Mouse (Mus musculus): Measurements from ENCODE around the gene Stat5a. TPM values are rescaled to one million over a fixed set of nuclear protein-coding genes. Genes with fewer than 3 reads are reported as not detected.

Gene Stat5a
- polyA plus RNA-seq, 1 experiment from 2014 or later = 1.4 TPM

DNA sequence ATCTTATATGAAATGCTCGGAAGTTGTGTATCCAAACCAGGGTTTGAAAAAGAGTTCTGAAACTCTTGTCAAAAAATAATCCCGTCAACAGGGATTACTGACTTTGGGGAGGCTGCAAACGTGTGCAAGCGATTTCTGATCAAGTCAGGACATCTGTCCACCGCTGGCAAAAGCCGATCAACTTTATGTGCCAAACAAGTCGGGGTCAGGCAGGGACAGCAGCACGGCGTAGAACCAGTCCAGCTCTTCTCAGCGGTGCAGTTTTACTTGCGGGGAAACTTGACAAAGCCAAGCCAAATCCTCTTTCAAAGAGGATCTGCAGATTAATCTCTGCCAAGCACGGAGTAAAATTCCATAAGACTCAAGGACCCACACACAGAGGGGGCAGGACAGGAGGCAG is 29.5 kb upstream of the Stat5a start:
- H3K4me1 ChIP-seq (ENCODE audit: control insufficient read depth, insufficient read depth, low read length) = peaks cover 5% of the 10 kb centered on the region
- WGBS = 41% methylated on average over 12 of the region's 12 CpGs
- no peak overlapping the region for H3K27ac ChIP-seq (ENCODE audit: low read depth, low read length)
- no peaks in the 10 kb centered on the region for H3K36me3 ChIP-seq (ENCODE audit: control insufficient read depth, insufficient read depth, low read length)
- no peak for DNase-seq (ENCODE audit: low spot score, missing footprints)
- no peaks in the 10 kb centered on the region for H3K27me3 ChIP-seq (ENCODE audit: control insufficient read depth, insufficient read depth, low read length)
- H3K4me2 ChIP-seq = no peak overlapping the region
- H3K9me3 ChIP-seq (ENCODE audit: control insufficient read depth, low read length) = no peaks in the 10 kb centered on the region
- H3K9ac ChIP-seq (ENCODE audit: low read length) = 0 out of 2 replicates have a peak overlapping the region, but pooled peaks have one; percentile 30
- H3K4me3 ChIP-seq (ENCODE audit: low read depth, low read length) = no peak overlapping the region
- no peak for ATAC-seq (ENCODE audit: low FRiP score)

DNA sequence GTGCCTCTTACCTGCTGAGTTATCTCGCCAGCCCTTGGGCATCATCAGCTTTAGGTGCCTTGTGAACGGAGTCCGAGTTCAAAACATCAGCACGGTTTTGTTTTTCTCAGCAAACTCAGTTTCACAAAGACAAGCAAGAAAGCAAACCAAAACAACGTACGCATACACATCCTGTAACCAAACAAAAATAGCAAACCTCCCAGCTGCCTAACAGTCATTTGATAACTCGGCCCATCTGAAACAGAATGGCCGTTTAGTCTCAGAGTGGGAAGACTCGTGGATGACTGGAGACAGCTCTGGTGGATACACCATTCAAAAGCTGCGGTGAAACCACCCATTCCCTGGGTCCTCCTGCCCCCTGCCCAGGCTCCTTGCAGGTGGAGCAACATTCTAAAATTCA is 27.8 kb upstream of the Stat5a start:
- ATAC-seq (ENCODE audit: low FRiP score) (no peak), DNase-seq (ENCODE audit: low spot score, missing footprints) (no peak)
- H3K4me1 ChIP-seq (ENCODE audit: control insufficient read depth, insufficient read depth, low read length) = peaks cover 5% of the 10 kb centered on the region
- no peak overlapping the region for H3K4me3 ChIP-seq (ENCODE audit: low read depth, low read length)
- no peaks in the 10 kb centered on the region for H3K9me3 ChIP-seq (ENCODE audit: control insufficient read depth, low read length)
- H3K36me3 ChIP-seq (ENCODE audit: control insufficient read depth, insufficient read depth, low read length) = no peaks in the 10 kb centered on the region
- H3K27me3 ChIP-seq (ENCODE audit: control insufficient read depth, insufficient read depth, low read length) = no peaks in the 10 kb centered on the region
- 86% methylated on average over 10 of the region's 10 CpGs for WGBS
- no peak overlapping the region for H3K9ac ChIP-seq (ENCODE audit: low read length)
- no peak overlapping the region for H3K27ac ChIP-seq (ENCODE audit: low read depth, low read length)
- no peak overlapping the region for H3K4me2 ChIP-seq

DNA sequence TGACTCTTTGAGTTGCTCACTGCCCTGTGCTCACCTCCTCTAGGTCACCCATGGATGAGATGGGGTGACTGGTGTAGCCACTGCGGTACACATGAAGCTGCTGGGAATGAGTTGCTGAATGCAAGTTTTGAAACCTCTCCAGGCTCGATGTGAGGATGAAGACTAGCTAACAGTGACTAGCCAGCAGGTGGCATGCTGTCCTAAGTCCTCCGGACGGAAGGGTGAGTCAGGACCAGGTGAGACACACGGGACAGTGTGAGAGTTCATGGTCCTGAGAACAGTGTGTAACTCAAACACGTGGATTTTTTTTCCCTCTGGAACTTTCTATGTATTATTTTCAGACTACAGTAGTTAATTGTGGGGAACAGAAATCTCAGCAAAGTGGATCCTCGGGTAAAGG is 25.7 kb upstream of the Stat5a start:
- H3K4me3 ChIP-seq (ENCODE audit: low read depth, low read length) = no peak overlapping the region
- H3K9ac ChIP-seq (ENCODE audit: low read length) = no peak overlapping the region
- no peaks in the 10 kb centered on the region for H3K27me3 ChIP-seq (ENCODE audit: control insufficient read depth, insufficient read depth, low read length)
- H3K9me3 ChIP-seq (ENCODE audit: control insufficient read depth, low read length) = no peaks in the 10 kb centered on the region; the same call in 1 of the 2 replicates
- 74% methylated on average over 7 of the region's 7 CpGs for WGBS
- peaks cover 5% of the 10 kb centered on the region for H3K4me1 ChIP-seq (ENCODE audit: control insufficient read depth, insufficient read depth, low read length)
- H3K36me3 ChIP-seq (ENCODE audit: control insufficient read depth, insufficient read depth, low read length) = no peaks in the 10 kb centered on the region
- no peak for DNase-seq (ENCODE audit: low spot score, missing footprints)
- no peak overlapping the region for H3K4me2 ChIP-seq
- ATAC-seq (ENCODE audit: low FRiP score) = no peak
- no peak overlapping the region for H3K27ac ChIP-seq (ENCODE audit: low read depth, low read length)

DNA sequence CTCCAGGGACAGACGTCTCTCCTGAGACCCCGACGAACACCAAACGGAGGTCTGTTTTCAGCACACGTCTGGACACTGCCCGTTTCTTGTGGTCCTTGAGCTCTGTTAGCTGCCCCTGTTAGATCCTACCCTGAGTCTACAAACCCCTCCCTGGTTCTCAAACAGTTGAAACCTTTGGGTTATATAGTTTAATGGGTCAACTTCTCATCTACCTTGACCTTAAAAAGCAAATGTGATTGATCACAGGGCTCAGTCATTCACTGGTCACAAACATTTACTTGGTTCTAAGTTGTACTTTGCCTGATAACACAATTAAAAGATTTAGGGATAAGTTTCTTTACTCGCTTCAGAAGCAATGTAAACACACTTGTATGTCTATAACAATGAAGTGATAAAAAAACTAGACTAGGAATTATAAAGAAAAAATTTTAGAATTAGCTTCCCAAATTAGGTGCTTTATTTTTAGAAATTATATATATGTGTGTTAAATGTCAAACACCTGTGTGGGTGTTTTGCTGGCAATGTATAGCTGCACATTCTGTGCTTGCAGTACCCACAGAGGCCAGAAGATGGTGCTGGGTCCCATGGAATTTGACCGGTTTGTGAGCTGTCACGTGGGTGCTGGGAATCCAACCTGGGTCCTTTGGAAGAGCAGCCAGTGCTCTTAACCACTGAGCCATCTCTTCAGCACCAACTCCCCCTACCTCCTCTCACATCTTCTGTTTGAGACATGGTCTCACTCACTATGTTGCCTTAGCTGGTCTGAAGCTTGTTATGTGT is 22.0 kb upstream of the Stat5a start:
- DNase-seq (ENCODE audit: low spot score, missing footprints) (no peak), ATAC-seq (ENCODE audit: low FRiP score) (no peak)
- H3K36me3 ChIP-seq (ENCODE audit: control insufficient read depth, insufficient read depth, low read length) = no peaks in the 10 kb centered on the region
- H3K9ac ChIP-seq (ENCODE audit: low read length) = no peak overlapping the region
- no peaks in the 10 kb centered on the region for H3K4me1 ChIP-seq (ENCODE audit: control insufficient read depth, insufficient read depth, low read length)
- H3K4me2 ChIP-seq = no peak overlapping the region
- no peak overlapping the region for H3K27ac ChIP-seq (ENCODE audit: low read depth, low read length)
- no peaks in the 10 kb centered on the region; the same call in 1 of the 2 replicates for H3K9me3 ChIP-seq (ENCODE audit: control insufficient read depth, low read length)
- no peak overlapping the region for H3K4me3 ChIP-seq (ENCODE audit: low read depth, low read length)
- no peaks in the 10 kb centered on the region for H3K27me3 ChIP-seq (ENCODE audit: control insufficient read depth, insufficient read depth, low read length)
- WGBS = 86% methylated on average over 9 of the region's 9 CpGs

DNA sequence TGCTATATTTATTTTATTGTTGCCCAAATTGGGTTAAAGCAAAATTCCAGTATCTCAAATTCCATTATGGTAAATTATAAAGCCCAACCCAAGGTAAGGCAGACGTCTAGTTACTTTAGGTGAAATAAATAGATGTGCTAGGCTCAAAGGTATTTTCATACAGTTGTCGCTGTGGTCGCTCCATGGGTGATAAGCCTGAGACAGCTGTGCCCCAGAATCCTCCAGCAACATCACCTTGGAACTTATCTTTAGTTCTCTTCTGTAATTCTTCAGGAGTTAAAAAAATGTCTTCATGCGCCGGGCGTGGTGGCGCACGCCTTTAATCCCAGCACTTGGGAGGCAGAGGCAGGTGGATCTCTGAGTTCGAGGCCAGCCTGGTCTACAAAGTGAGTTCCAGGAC is 20.3 kb upstream of the Stat5a start:
- Histone ChIP-seq H3K27ac (ENCODE audit: low read depth, low read length) (no peak overlapping the region), H3K36me3 (ENCODE audit: control insufficient read depth, insufficient read depth, low read length) (no peaks in the 10 kb centered on the region), H3K27me3 (ENCODE audit: control insufficient read depth, insufficient read depth, low read length) (no peaks in the 10 kb centered on the region), H3K9ac (ENCODE audit: low read length) (no peak overlapping the region), H3K4me1 (ENCODE audit: control insufficient read depth, insufficient read depth, low read length) (no peaks in the 10 kb centered on the region), H3K9me3 (ENCODE audit: control insufficient read depth, low read length) (no peaks in the 10 kb centered on the region; the same call in 1 of the 2 replicates), H3K4me3 (ENCODE audit: low read depth, low read length) (no peak overlapping the region), H3K4me2 (no peak overlapping the region)
- DNase-seq (ENCODE audit: low spot score, missing footprints) (no peak), ATAC-seq (ENCODE audit: low FRiP score) (no peak)
- 93% methylated on average over 9 of the region's 9 CpGs for WGBS

DNA sequence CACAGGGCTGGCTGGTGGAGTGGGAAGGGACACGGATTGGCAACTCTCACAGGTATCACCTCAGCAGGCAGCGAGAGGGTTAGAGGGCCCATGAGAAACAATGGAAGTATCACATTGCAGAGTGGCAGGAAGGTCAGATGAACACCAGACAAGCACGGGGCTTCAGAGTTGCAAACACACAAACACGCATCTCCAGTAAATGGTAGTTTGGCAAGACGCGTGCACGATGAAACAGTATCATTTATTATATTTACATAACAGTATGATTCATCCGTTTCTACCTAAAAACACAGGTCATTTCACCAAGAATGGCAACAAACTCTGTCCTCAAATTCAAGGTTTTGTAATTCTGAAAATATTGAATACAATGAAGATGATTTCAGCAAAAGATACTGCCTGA is 19.6 kb upstream of the Stat5a start:
- no peaks in the 10 kb centered on the region for H3K4me1 ChIP-seq (ENCODE audit: control insufficient read depth, insufficient read depth, low read length)
- no peaks in the 10 kb centered on the region for H3K27me3 ChIP-seq (ENCODE audit: control insufficient read depth, insufficient read depth, low read length)
- no peak for DNase-seq (ENCODE audit: low spot score, missing footprints)
- H3K9ac ChIP-seq (ENCODE audit: low read length) = no peak overlapping the region
- ATAC-seq (ENCODE audit: low FRiP score) = no peak
- H3K9me3 ChIP-seq (ENCODE audit: control insufficient read depth, low read length) = no peaks in the 10 kb centered on the region; the same call in 1 of the 2 replicates
- WGBS = 84% methylated on average over 8 of the region's 8 CpGs
- no peak overlapping the region for H3K27ac ChIP-seq (ENCODE audit: low read depth, low read length)
- no peak overlapping the region for H3K4me3 ChIP-seq (ENCODE audit: low read depth, low read length)
- no peak overlapping the region for H3K4me2 ChIP-seq
- no peaks in the 10 kb centered on the region for H3K36me3 ChIP-seq (ENCODE audit: control insufficient read depth, insufficient read depth, low read length)

DNA sequence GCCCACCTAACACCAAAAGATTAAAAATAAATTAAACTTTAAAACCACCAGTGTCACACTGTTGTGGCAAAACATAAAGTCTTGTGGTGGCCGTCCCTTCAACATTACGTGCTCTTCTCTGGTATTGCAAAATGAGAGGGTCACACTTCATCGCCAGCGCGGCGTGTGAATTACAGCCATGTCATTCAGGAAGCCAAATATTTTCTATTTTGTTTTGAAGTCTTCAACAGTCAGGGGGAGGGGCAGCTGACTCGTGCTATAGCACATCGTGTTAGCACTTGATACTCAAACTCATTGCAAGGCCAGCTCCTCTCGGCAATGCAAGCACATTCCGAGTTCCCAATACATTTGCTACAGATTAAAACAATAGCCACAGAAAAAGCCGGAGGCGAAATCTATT is 18.3 kb upstream of the Stat5a start:
- no peaks in the 10 kb centered on the region for H3K4me1 ChIP-seq (ENCODE audit: control insufficient read depth, insufficient read depth, low read length)
- no peaks in the 10 kb centered on the region for H3K27me3 ChIP-seq (ENCODE audit: control insufficient read depth, insufficient read depth, low read length)
- DNase-seq (ENCODE audit: low spot score, missing footprints) = no peak
- H3K27ac ChIP-seq (ENCODE audit: low read depth, low read length) = no peak overlapping the region
- no peak overlapping the region for H3K4me2 ChIP-seq
- no peaks in the 10 kb centered on the region; the same call in 1 of the 2 replicates for H3K9me3 ChIP-seq (ENCODE audit: control insufficient read depth, low read length)
- no peaks in the 10 kb centered on the region for H3K36me3 ChIP-seq (ENCODE audit: control insufficient read depth, insufficient read depth, low read length)
- no peak for ATAC-seq (ENCODE audit: low FRiP score)
- no peak overlapping the region for H3K9ac ChIP-seq (ENCODE audit: low read length)
- WGBS = 85% methylated on average over 12 of the region's 12 CpGs
- no peak overlapping the region for H3K4me3 ChIP-seq (ENCODE audit: low read depth, low read length)

DNA sequence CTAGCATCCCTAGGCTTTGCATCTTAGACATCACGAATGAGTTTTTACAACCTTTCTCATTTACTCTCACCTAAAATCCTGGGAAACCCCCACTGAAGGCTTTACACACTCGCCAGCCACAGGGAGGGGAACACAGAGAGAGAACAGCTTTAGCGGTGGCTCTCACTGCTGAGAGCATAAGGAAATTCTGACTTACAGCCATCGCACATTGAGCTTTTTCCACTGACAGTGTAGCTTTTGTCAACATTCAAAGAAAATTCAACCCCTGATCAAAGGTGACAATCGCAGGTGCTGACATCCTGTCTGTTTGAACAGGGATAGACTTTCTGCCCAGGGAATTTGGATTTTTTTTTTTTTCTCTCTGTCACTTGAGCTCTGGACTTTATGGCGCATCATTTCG is 17.1 kb upstream of the Stat5a start:
- Histone ChIP-seq H3K9ac (ENCODE audit: low read length) (no peak overlapping the region), H3K4me3 (ENCODE audit: low read depth, low read length) (no peak overlapping the region), H3K27ac (ENCODE audit: low read depth, low read length) (no peak overlapping the region), H3K36me3 (ENCODE audit: control insufficient read depth, insufficient read depth, low read length) (no peaks in the 10 kb centered on the region), H3K4me1 (ENCODE audit: control insufficient read depth, insufficient read depth, low read length) (no peaks in the 10 kb centered on the region), H3K4me2 (no peak overlapping the region), H3K9me3 (ENCODE audit: control insufficient read depth, low read length) (no peaks in the 10 kb centered on the region; the same call in 1 of the 2 replicates), H3K27me3 (ENCODE audit: control insufficient read depth, insufficient read depth, low read length) (no peaks in the 10 kb centered on the region)
- WGBS = 87% methylated on average over 7 of the region's 7 CpGs
- DNase-seq (ENCODE audit: low spot score, missing footprints) = no peak
- no peak for ATAC-seq (ENCODE audit: low FRiP score)

DNA sequence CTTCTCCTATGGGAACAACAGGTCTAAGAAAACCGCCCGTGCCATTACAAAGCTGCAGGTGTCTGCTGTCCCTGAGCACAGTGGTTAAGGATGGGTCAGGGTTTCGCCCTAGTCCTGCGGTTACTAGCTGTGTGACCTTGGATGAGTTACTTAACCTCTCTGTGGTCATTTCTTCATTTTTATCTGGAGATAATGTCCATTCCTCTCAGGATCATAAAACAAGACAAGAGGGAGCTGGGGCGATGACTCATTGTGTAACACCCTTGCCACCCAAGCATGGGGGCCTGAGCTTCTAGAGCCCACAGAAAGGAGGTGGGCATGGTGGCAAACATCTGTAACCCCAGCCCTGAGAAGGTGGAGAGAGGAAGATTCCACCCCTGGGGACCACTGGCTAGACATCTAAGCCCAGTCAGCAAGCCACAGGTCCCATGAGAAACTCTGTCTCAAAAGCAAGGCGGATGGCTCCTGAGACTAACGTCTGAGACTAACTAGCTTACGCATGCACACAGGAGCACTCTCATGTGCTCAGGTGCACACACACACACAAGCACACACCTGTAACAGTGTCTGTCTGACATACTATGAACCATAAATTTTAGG is 16.0 kb upstream of the Stat5a start:
- DNase-seq (ENCODE audit: low spot score, missing footprints) (no peak), ATAC-seq (ENCODE audit: low FRiP score) (no peak)
- Histone ChIP-seq H3K36me3 (ENCODE audit: control insufficient read depth, insufficient read depth, low read length) (no peaks in the 10 kb centered on the region), H3K27me3 (ENCODE audit: control insufficient read depth, insufficient read depth, low read length) (no peaks in the 10 kb centered on the region), H3K4me2 (no peak overlapping the region), H3K4me1 (ENCODE audit: control insufficient read depth, insufficient read depth, low read length) (no peaks in the 10 kb centered on the region), H3K27ac (ENCODE audit: low read depth, low read length) (no peak overlapping the region), H3K4me3 (ENCODE audit: low read depth, low read length) (no peak overlapping the region), H3K9ac (ENCODE audit: low read length) (no peak overlapping the region), H3K9me3 (ENCODE audit: control insufficient read depth, low read length) (no peaks in the 10 kb centered on the region)
- 94% methylated on average over 8 of the region's 8 CpGs for WGBS

All from midbrain, embryonic 11.5 days (tissue).